Mouse (Mus musculus): ENCODE data around the gene Pdzd2. TPM values are rescaled to one million over a fixed set of nuclear protein-coding genes. Genes with fewer than 3 reads are reported as not detected.
A peak's percentile ranks its signal among the peaks of the same experiment; 100 is the strongest.
"Not testable (repeated sequence)": the region's sequence is repeated elsewhere in the genome, so short reads cannot be mapped to it uniquely, and the experiment has no call there.

Gene Pdzd2
- total RNA-seq, 2 experiments from 2014 or later: 44.8 to 61.6 TPM

DNA sequence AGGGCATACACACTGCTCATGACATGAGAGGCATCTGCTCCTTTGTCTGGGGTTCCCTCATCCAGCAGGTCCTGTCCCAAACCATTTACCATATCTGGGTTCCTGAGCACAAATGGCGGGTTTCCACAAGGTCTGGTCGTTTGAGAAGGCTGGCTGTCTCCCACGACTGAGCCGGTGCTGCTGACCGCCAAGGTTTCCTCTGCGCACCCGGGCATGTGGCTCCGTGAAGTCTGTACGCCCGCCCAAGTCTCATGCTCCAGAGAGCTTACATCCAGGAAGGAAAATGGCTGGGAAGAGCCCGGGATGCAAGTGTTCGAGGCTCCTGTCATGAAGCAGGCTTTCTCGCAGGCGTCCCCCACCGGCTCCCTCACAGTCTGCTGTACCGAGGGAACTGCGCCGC is 364.8 kb downstream of the Pdzd2 start:
- no peak for DNase-seq

GRCm38 (mm10) chr15:12373918-12374317 is 365.8 kb downstream of the Pdzd2 start:
- DNase-seq: no peak

- no peak for DNase-seq
Measured at GRCm38 (mm10) chr15:12373496-12373895, 366.2 kb downstream of the Pdzd2 start.

- DNase-seq: peak; percentile 71
Measured at GRCm38 (mm10) chr15:12371183-12371582, 368.5 kb downstream of the Pdzd2 start.

DNA sequence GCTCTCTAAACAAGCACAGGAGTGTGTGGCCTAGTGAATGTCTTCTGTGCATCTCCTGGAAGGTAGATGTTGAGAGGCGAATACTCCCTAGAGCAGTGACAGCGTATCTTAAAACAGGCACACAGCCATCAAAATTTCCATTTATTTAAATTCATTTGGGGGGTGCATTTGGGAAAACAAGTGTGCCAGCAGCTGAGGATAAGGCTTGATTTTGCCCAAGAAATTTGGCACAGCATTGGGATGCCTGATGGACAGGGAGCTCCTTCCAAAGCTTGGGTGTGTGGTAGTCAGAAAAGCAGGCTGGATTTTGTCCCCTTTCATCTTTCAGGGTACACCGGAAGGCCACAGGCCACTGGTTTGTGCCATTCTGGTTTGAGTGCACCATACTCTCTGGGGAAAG is 369.6 kb downstream of the Pdzd2 start:
- DNase-seq: no peak

GRCm38 (mm10) chr15:12368850-12369249 is 370.9 kb downstream of the Pdzd2 start:
- no peak for DNase-seq

- no peak for DNase-seq
Measured at GRCm38 (mm10) chr15:12368357-12368756, 371.4 kb downstream of the Pdzd2 start.

DNA sequence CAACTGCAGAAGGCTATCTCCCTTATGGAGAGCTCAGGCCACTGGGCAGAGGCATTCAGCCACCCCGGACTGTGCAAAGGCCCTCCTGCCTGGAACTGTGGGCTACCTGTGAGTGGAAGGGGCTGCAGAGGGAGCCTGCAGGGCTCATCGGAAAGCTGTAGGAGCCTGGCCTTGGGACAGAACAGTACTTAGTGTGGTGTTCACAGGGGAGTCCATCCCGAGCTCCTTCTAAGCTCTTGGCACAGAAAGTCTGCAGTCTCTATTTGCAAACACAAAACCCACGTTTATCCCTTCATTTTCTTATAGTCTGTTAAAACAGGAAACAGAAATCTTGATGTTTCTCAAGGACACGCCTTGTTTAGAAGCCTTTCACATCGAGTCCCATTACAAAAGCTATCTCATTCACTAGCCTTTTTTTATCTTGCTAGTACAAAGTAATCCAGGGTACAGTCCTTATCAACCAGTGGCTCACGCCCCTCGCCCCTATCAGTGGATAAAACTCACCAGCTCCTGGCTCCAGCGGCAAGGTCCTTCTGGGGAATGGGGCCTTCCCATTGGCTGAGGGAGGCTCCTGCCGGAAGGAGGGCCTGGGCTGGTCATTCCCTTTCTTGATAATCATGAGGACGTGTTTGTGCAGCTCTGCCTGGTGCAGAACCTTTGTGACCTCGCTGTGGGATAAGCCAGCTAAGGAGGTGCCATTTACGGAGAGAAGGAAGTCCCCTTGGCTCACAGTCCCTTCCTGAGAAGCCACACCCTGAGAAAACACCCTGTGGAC is 372.2 kb downstream of the Pdzd2 start:
- DNase-seq: no peak

GRCm38 (mm10) chr15:12366580-12367305 is 373.0 kb downstream of the Pdzd2 start:
- DNase-seq: not testable (repeated sequence)

DNA sequence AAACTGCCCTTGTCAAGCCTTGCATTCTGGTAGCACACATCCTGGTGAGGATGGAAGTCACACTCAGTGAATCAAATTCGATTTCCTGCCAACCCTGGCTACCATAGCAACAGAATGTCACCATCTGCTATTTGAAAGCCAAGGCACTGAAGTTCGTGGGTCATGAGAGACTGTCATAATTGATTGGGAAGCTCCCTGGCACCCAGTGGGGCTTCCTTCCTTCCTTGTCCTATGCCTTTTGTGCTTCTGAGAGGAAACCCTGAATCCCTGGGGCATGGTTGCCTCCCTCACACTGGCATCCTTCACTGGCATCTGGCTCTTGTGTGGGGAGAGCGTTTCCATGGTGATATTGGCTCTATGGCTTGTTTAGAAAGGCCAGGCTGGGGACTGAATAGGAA is 373.7 kb downstream of the Pdzd2 start:
- no peak for DNase-seq

GRCm38 (mm10) chr15:12365416-12366071 is 374.2 kb downstream of the Pdzd2 start:
- no peak for DNase-seq

GRCm38 (mm10) chr15:12364096-12364495 is 375.6 kb downstream of the Pdzd2 start:
- no peak for DNase-seq

- DNase-seq: no peak
Measured at GRCm38 (mm10) chr15:12362701-12363040, 377.1 kb downstream of the Pdzd2 start.

GRCm38 (mm10) chr15:12362001-12362700 is 377.6 kb downstream of the Pdzd2 start:
- DNase-seq: no peak

DNA sequence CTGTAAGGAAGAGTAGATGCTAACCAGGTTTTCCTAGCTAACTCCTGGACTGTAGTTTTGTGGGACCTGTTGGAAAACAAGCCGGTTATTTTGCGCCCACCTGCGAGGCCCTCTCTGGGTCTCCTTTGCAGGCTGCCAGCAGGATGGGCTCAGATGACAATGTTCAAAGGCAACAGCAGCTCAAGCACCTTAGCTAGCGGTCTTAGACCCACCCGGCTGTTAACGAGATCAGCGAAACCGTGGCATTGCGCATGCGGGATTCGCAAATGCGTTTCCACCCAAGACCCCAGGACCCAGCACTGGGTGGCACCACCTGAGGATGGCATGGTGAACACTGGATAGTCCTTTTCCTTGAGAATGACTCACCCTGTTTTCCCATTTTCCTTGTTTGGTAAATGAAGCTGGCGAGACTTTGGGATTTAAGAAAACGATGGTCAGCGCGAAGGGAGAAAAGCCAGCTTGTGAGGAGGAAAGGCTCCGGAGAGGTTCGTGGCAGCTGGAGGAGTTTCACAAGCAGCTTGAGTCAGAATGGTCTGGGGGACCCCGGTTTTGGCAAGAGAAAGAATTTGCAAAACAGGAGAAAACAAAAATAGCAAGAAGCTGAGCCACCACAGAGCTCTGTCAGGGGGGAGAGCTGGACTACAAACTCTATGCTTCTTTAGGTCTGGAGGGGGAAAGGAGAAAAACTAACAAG is 379.1 kb downstream of the Pdzd2 start:
- DNase-seq: no peak

DNA sequence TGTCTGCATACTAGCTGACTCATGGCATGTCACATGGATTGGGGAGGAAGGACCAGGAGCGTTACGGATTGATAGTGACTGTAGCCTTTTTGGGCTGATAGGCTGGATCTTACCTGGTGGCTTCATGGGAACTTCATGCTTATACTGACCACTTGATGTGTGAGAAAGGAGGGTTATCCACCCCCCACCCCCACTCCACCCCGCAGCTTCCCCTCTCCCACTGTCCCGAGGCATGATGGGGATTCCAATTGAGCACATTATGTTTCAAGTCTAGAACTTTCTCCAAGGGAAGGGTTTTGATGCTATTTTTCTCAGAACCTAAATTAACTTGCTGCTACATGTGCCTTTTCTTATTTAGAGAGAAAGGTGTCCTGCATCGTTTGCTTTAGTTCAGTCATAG is 381.3 kb downstream of the Pdzd2 start:
- no peak for DNase-seq

GRCm38 (mm10) chr15:12357459-12357858 is 382.3 kb downstream of the Pdzd2 start:
- no peak for DNase-seq

DNA sequence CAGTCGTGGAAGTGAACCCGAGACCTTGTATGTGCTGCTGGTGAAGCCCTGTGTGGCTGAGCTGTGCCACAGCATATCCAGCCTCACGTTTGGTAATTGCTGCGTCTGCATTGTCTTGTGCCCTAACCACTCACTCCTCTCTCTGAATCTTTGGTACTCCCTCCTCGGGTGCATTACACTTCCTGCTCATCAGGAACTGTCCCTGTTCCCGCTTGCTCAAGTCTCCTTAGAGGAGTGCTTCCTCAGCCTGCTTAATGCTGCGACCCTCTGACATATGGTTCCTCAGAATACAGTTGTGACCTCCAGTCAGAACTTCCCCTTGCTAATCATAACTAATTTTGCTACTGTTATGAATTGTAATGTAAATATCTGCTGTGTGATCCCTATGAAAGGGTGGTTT is 383.8 kb downstream of the Pdzd2 start:
- DNase-seq: no peak

GRCm38 (mm10) chr15:12355261-12355660 is 384.5 kb downstream of the Pdzd2 start:
- DNase-seq: no peak

DNA sequence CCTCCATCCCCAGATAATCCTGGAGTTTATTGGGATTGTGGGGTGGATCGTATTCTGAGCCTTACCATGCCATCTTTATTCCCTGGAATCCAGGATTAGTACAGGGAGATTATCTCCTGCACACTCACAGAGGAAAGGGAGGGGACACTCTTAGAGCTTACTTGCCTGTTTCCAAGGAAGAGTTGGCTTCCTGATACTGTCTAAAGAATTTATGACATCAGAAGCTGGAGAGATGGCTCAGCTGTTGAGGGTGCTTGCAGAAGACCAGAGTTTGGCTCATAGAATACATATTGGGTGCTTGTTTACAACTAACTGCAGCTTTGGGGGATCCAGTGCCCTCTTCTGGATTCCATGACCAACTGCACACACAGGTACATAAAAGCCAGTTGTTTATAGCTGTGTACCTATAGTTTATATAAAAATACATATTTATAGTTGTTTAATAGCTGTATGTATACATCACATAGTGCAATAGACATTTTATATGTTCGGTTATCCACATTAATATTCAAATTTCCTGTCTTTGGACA is 385.4 kb downstream of the Pdzd2 start:
- no peak for DNase-seq

- DNase-seq: no peak
Measured at GRCm38 (mm10) chr15:12351470-12351869, 388.3 kb downstream of the Pdzd2 start.

- DNase-seq: no peak
Measured at GRCm38 (mm10) chr15:12349840-12350239, 389.9 kb downstream of the Pdzd2 start.
